Mouse (Mus musculus): ENCODE measurements around the gene Cpeb1. TPM values are rescaled to one million over a fixed set of nuclear protein-coding genes. Genes with fewer than 3 reads are reported as not detected.
A peak's percentile ranks its signal among the peaks of the same experiment; 100 is the strongest.

The Cpeb1 gene
- polyA plus RNA-seq, 1 experiment from 2014 or later: 1.8 TPM

- no peak overlapping the region for H3K27ac ChIP-seq
- H3K9me3 ChIP-seq: no peaks in the 10 kb centered on the region
- 0 out of 2 replicates have a peak, but pooled peaks cover 4% of the 10 kb centered on the region for H3K27me3 ChIP-seq (ENCODE audit: insufficient read depth, poor library complexity, severe bottlenecking)
- DNase-seq (ENCODE audit: low spot score): no peak
- WGBS: 85% methylated on average over 1 of the region's 1 CpGs
- no peaks in the 10 kb centered on the region for H3K4me1 ChIP-seq
- no peak overlapping the region for H3K4me3 ChIP-seq
- no peaks in the 10 kb centered on the region for H3K36me3 ChIP-seq
These were observed 98.9 kb downstream of the Cpeb1 start for GRCm38 (mm10) chr7:81356360-81356759.

- WGBS: 77% methylated on average over 7 of the region's 7 CpGs
- DNase-seq (ENCODE audit: low spot score): no peak
- Histone ChIP-seq H3K27me3 (ENCODE audit: insufficient read depth, poor library complexity, severe bottlenecking) (0 out of 2 replicates have a peak, but pooled peaks cover 4% of the 10 kb centered on the region), H3K27ac (no peak overlapping the region), H3K9me3 (no peaks in the 10 kb centered on the region), H3K4me3 (no peak overlapping the region), H3K36me3 (no peaks in the 10 kb centered on the region), H3K4me1 (no peaks in the 10 kb centered on the region)
These were observed 99.5 kb downstream of the Cpeb1 start for GRCm38 (mm10) chr7:81355746-81356145.

- Histone ChIP-seq H3K27ac (no peak overlapping the region), H3K4me3 (no peak overlapping the region), H3K4me1 (no peaks in the 10 kb centered on the region), H3K27me3 (ENCODE audit: insufficient read depth, poor library complexity, severe bottlenecking) (0 out of 2 replicates have a peak, but pooled peaks cover 6% of the 10 kb centered on the region), H3K9me3 (no peaks in the 10 kb centered on the region), H3K36me3 (no peaks in the 10 kb centered on the region)
- no peak for DNase-seq (ENCODE audit: low spot score)
- WGBS: 82% methylated on average over 4 of the region's 4 CpGs
These were observed 103.4 kb downstream of the Cpeb1 start for GRCm38 (mm10) chr7:81351826-81352225.

GRCm38 (mm10) chr7:81348206-81348605, 107.1 kb downstream of the Cpeb1 start:
- H3K27me3 ChIP-seq (ENCODE audit: insufficient read depth, poor library complexity, severe bottlenecking): 0 out of 2 replicates have a peak, but pooled peaks cover 2% of the 10 kb centered on the region
- no peak overlapping the region for H3K4me3 ChIP-seq
- peaks cover 9% of the 10 kb centered on the region for H3K4me1 ChIP-seq
- WGBS: 65% methylated on average over 7 of the region's 7 CpGs
- DNase-seq (ENCODE audit: low spot score): no peak
- no peak overlapping the region for H3K27ac ChIP-seq
- H3K9me3 ChIP-seq: no peaks in the 10 kb centered on the region
- H3K36me3 ChIP-seq: peaks cover 8% of the 10 kb centered on the region

- H3K4me1 ChIP-seq: peaks cover 18% of the 10 kb centered on the region
- 0 out of 2 replicates have a peak, but pooled peaks cover 2% of the 10 kb centered on the region for H3K27me3 ChIP-seq (ENCODE audit: insufficient read depth, poor library complexity, severe bottlenecking)
- peak overlapping the region; percentile 98 for H3K27ac ChIP-seq
- WGBS: 58% methylated on average over 15 of the region's 15 CpGs
- no peak for DNase-seq (ENCODE audit: low spot score)
- no peaks in the 10 kb centered on the region for H3K9me3 ChIP-seq
- peaks cover 34% of the 10 kb centered on the region for H3K36me3 ChIP-seq
- peak overlapping the region; percentile 97 for H3K4me3 ChIP-seq
These were observed 109.7 kb downstream of the Cpeb1 start for GRCm38 (mm10) chr7:81345447-81346170.

- H3K4me3 ChIP-seq: peak within 1 kb of the TSS; percentile 97
- H3K36me3 ChIP-seq: peaks cover 42% of the 10 kb centered on the region
- H3K27me3 ChIP-seq (ENCODE audit: insufficient read depth, poor library complexity, severe bottlenecking): 0 out of 2 replicates have a peak, but pooled peaks cover 2% of the 10 kb centered on the region
- under 1% methylated on average over 85 of the region's 85 CpGs for WGBS
- H3K9me3 ChIP-seq: no peaks in the 10 kb centered on the region
- H3K27ac ChIP-seq: peak within 1 kb of the TSS; percentile 98
- peak; percentile 97 for DNase-seq (ENCODE audit: low spot score)
- peaks cover 18% of the 10 kb centered on the region for H3K4me1 ChIP-seq
These were observed 110.5 kb downstream of the Cpeb1 start, which contains the start of gene Rps17 for GRCm38 (mm10) chr7:81344544-81345446. Rps17 (minus strand) TSS chr7:81345254.

- Histone ChIP-seq H3K4me1 (peaks cover 18% of the 10 kb centered on the region), H3K36me3 (peaks cover 50% of the 10 kb centered on the region), H3K27ac (peak overlapping the region; percentile 98), H3K27me3 (ENCODE audit: insufficient read depth, poor library complexity, severe bottlenecking) (no peaks in the 10 kb centered on the region), H3K9me3 (no peaks in the 10 kb centered on the region), H3K4me3 (peak overlapping the region; percentile 97)
- WGBS: 11% methylated on average over 10 of the region's 10 CpGs
- DNase-seq (ENCODE audit: low spot score): no peak
These were observed 111.4 kb downstream of the Cpeb1 start for GRCm38 (mm10) chr7:81343831-81344230.

GRCm38 (mm10) chr7:81343316-81343715, 111.9 kb downstream of the Cpeb1 start:
- Histone ChIP-seq H3K27ac (peak overlapping the region; percentile 98; the same call in 1 of the 2 replicates), H3K27me3 (ENCODE audit: insufficient read depth, poor library complexity, severe bottlenecking) (no peaks in the 10 kb centered on the region), H3K36me3 (peaks cover 55% of the 10 kb centered on the region), H3K4me1 (peaks cover 18% of the 10 kb centered on the region), H3K4me3 (peak overlapping the region; percentile 97), H3K9me3 (no peaks in the 10 kb centered on the region)
- DNase-seq (ENCODE audit: low spot score): no peak
- 29% methylated on average over 8 of the region's 8 CpGs for WGBS

- Histone ChIP-seq H3K4me3 (peak overlapping the region; percentile 97), H3K4me1 (peaks cover 18% of the 10 kb centered on the region), H3K27me3 (ENCODE audit: insufficient read depth, poor library complexity, severe bottlenecking) (no peaks in the 10 kb centered on the region), H3K27ac (no peak overlapping the region), H3K36me3 (peaks cover 63% of the 10 kb centered on the region), H3K9me3 (no peaks in the 10 kb centered on the region)
- no peak for DNase-seq (ENCODE audit: low spot score)
- WGBS: 68% methylated on average over 8 of the region's 8 CpGs
These were observed 112.7 kb downstream of the Cpeb1 start for GRCm38 (mm10) chr7:81342356-81343094.

- peaks cover 70% of the 10 kb centered on the region for H3K36me3 ChIP-seq
- H3K27me3 ChIP-seq (ENCODE audit: insufficient read depth, poor library complexity, severe bottlenecking): no peaks in the 10 kb centered on the region
- peaks cover 19% of the 10 kb centered on the region for H3K4me1 ChIP-seq
- H3K27ac ChIP-seq: no peak overlapping the region
- H3K4me3 ChIP-seq: no peak overlapping the region
- no peak for DNase-seq (ENCODE audit: low spot score)
- 58% methylated on average over 3 of the region's 3 CpGs for WGBS
- no peaks in the 10 kb centered on the region for H3K9me3 ChIP-seq
These were observed 113.7 kb downstream of the Cpeb1 start for GRCm38 (mm10) chr7:81341563-81341962.

GRCm38 (mm10) chr7:81339783-81340182, 115.5 kb downstream of the Cpeb1 start:
- Histone ChIP-seq H3K27ac (no peak overlapping the region), H3K27me3 (ENCODE audit: insufficient read depth, poor library complexity, severe bottlenecking) (no peaks in the 10 kb centered on the region), H3K4me3 (no peak overlapping the region), H3K9me3 (no peaks in the 10 kb centered on the region), H3K4me1 (peaks cover 34% of the 10 kb centered on the region), H3K36me3 (peaks cover 84% of the 10 kb centered on the region)
- WGBS: 80% methylated on average over 4 of the region's 4 CpGs
- no peak for DNase-seq (ENCODE audit: low spot score)

- no peak overlapping the region for H3K4me3 ChIP-seq
- WGBS: 90% methylated on average over 3 of the region's 3 CpGs
- peaks cover 81% of the 10 kb centered on the region for H3K36me3 ChIP-seq
- H3K4me1 ChIP-seq: peaks cover 28% of the 10 kb centered on the region
- no peaks in the 10 kb centered on the region for H3K27me3 ChIP-seq (ENCODE audit: insufficient read depth, poor library complexity, severe bottlenecking)
- DNase-seq (ENCODE audit: low spot score): no peak
- H3K27ac ChIP-seq: no peak overlapping the region
- no peaks in the 10 kb centered on the region for H3K9me3 ChIP-seq
These were observed 116.8 kb downstream of the Cpeb1 start for GRCm38 (mm10) chr7:81338522-81338873.

Data from heart, embryonic 10.5 days (tissue).